Mouse (Mus musculus) layer of hippocampus, adult 11-12 months (tissue): Measurements from ENCODE around the gene Ak5.
A peak's percentile ranks its signal among the peaks of the same experiment; 100 is the strongest.
"Not testable (repeated sequence)": the region's sequence is repeated elsewhere in the genome, so short reads cannot be mapped to it uniquely, and the experiment has no call there.

ENCODE experiments used
- DNase-seq: peaks from one replicate; pipeline ENCODE4 v3.0.0; 2022; ENCODE audit warnings: low spot score

Ak5 gene

GRCm38 (mm10) chr3:152625061-152625820 is 42.9 kb downstream of the Ak5 start:
- peak; percentile 34 for DNase-seq

DNA sequence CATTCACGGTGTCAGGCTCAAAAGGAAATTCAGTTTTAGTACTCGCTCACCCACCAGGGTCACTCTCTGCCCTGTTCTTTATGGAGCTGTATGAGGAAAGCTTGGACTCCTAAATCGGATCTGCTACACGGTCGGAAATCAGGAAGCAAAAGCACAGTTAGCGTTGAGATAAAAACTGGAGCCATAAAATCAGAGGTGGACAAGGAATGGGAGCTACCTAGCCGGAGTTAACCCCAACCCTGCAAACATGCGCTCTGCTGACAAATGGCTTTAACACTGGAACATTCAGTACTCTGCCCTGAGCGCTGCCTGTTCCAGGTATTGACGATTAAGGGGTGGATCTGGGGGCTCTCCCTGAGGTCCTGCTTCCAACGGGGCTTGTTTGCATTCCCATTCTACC is 47.6 kb downstream of the Ak5 start:
- no peak for DNase-seq

GRCm38 (mm10) chr3:152620058-152620457 is 48.1 kb downstream of the Ak5 start:
- DNase-seq: no peak

- DNase-seq: no peak
Observed at GRCm38 (mm10) chr3:152609076-152609475, 59.1 kb downstream of the Ak5 start.

- DNase-seq: peak; percentile 66
Observed at GRCm38 (mm10) chr3:152605849-152606248, 62.3 kb downstream of the Ak5 start.

- DNase-seq: no peak
Observed at GRCm38 (mm10) chr3:152599679-152600078, 68.5 kb downstream of the Ak5 start.

- no peak for DNase-seq
Observed at GRCm38 (mm10) chr3:152596406-152597050, 71.6 kb downstream of the Ak5 start.

DNA sequence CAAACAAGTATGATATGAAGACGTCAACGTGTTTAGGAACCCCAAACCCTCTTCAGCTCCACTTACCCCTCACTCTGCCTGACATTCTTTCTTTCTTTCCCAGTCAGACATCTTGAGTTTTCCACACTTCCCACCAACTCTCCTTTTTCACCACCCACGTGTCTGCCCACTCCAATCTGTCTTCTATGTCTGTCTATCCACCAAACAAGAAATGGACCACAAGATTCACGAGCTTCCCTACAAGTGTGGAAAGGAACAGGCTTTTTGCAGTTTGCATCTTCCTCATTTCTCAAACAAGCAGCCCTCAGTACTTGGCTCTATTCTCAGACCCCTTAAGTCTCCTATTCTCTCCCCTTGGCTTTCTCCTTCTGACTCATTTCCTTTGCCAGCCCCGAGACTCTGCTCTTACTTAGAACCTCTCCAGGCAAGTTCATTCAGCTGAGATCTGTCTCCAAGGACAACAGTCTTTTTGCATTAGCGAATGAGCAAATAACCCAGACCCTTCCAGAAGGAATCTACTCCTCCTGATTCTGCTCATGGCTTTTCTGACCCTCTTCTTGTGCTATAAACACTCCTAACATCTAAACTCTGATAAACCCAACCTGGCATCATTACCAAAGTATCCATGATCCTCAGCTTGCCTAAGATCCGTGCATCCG is 75.3 kb downstream of the Ak5 start:
- DNase-seq: no peak

- DNase-seq: no peak
Observed at GRCm38 (mm10) chr3:152590491-152590890, 77.7 kb downstream of the Ak5 start.

GRCm38 (mm10) chr3:152589101-152589500 is 79.1 kb downstream of the Ak5 start:
- DNase-seq: not testable (repeated sequence)

GRCm38 (mm10) chr3:152587007-152587406 is 81.2 kb downstream of the Ak5 start:
- DNase-seq: no peak

DNA sequence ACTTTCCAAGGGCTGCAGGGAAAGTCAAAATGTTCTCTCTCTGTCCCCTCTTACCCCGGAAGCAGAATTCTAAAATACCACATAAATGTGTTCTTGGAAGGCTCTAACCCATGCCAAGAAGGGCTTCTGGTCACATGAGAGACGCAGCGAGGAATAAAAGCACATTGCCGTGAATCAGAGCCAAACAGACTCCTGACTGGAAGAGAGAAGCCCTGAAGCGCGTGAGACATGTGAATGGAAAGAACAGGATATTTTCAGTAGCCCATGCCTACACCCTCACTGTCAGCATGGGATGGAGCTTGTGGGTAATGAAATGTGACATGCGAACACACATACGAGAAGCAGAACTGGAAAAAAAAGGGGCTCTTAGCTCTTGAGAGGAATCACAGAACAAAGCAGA is 82.0 kb downstream of the Ak5 start:
- no peak for DNase-seq

- DNase-seq: no peak
Observed at GRCm38 (mm10) chr3:152585581-152585980, 82.6 kb downstream of the Ak5 start.

- no peak for DNase-seq
Observed at GRCm38 (mm10) chr3:152583033-152583432, 85.1 kb downstream of the Ak5 start.

- not testable (repeated sequence) for DNase-seq
Observed at GRCm38 (mm10) chr3:152581853-152582252, 86.3 kb downstream of the Ak5 start.

DNA sequence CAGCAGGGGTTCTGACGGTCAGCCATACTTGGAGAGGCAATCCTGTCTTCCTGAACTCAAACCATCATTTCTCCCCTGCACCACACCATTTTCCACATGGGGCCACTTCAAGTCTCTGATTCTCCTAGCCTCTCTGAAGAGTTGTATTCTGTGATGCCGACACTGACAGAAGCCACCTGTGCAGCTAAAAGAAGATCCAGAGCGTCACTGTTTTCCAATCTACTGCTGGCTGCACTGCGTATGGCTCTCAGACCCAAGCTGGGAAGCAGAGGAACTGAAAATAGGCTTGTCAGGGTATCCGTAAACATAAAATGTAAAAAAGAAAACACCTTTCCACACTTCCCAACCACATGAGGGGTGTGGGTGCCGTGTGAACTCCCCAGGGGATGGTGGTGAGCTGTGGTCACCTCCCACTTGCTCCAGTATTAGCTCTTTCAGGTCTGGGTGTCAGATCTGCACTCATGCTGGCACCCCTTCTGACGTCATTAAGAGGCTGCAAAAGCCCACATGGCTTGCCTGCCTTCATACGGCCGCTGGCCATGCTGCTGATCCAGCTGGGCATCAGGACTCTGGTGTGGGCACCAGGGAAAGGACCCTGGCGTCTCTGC is 88.1 kb downstream of the Ak5 start:
- DNase-seq: no peak

DNA sequence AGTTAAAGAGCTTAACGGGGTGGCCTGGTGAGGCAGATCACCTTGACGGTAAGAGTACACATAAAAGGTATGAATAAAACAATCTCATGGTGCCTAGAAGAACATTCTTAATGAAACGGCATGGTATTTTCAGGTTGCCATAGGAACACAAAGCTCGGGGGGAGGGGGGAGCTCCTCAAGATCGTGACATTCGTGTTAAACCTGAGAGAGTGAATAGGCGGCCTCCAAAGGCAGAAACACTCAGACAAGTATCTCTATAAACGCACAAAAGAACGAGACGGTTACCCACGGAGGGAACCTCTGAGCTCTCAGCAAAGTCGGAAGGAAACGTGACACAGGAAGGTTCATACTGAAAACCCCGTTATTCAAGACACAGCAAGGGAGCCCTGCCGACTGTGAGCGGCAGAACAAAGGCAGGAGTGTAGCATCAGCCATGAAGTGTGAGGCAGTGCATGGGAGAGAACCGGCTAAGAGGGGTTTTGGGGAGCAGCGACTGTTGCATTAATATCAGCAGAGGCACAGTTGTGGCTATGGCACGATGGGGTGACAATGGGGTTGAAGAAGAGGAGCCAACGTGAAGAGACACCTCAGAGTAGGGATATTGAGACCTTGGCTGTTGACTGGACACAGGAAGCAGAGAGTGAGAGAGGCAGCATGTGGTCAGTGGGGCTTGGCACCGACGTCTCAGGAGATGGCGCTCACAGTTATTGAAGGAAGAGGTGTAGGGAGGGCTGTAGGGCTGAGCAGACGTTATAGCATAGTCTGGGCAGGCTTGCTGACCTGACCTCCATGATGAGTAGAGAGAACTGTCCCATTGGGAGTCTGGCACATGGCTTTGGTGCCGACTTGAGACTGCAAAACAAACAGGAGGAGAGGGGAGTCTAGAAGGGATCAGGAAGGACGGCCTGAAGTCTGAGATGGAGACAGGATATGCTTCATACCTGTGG is 89.6 kb downstream of the Ak5 start:
- DNase-seq: no peak

GRCm38 (mm10) chr3:152577763-152578162 is 90.4 kb downstream of the Ak5 start:
- DNase-seq: no peak

DNA sequence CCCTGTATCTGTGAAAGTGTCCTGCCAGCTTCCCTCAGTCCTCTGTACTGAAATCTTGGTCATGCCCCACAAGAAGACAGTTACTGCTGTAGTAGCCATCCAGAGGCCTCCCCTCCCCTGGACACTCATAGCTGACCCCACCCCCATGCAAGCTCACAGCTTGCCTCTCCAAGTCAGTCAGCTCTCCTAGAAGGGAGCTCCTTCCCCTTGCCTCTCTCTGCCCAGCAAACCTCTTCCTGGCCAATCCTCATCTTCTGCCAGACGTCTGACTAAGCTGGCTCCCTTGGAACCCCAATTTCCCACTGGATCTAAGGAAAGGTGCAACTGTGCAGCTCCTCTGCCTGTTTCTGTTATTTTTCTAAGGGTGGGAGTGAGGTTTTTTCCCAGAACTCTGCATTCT is 90.9 kb downstream of the Ak5 start:
- no peak for DNase-seq

- DNase-seq: no peak
Observed at GRCm38 (mm10) chr3:152569242-152569605, 98.9 kb downstream of the Ak5 start.

DNA sequence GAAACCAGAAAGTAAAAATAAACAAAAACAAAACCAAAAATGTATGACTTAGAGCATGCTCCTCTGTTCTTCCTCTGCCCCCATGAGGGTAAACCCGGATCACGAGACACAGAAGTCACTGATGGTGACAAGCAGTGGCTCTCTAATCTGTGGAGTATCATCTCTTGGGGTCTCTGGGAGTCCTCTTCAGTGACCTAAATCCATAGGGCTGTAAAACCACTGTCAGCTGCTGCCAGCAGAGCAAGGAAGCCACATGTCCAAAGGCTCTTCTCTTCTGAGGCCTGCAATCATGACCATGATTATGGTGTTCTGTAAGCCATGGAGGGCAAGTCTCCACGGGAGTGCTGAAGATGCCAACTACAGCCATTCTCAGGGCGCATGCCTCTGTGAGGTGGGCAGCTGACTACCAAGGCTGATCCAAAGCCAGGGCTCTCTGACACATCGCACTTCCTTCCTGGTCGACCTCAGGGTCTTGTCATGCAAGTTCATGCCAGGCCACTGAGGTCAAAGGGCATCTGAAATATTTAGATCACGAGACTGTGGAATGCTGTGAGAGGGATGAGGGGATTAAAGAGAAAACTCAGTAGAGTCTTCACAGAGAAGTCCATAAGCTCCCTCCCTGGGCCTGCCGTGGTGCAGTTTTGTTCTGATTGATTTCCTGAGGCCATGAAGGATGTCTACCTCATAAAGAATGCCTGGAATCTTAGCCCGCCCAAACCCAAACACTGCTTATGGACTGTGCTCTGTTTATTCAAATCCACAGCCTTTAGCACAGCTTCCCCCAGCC is 99.5 kb downstream of the Ak5 start:
- DNase-seq: no peak
